Mouse (Mus musculus) embryonic facial prominence, embryonic 11.5 days (tissue): ENCODE measurements around the gene Myo1d. TPM values are rescaled to one million over a fixed set of nuclear protein-coding genes. Genes with fewer than 3 reads are reported as not detected.
A peak's percentile ranks its signal among the peaks of the same experiment; 100 is the strongest.

Source experiments
- ATAC-seq: fragments of 200-750 bp; cut with Nextera tagmentation; replicated peaks from 2 replicates; pipeline ENCODE4 v1.8.0; 2017; ENCODE audit warnings: low read depth; ENCODE audit not compliant: insufficient number of reproducible peaks, low FRiP score, low TSS enrichment
- DNase-seq: peaks from one replicate; pipeline ENCODE4 v3.0.0-alpha.2; 2015; ENCODE audit warnings: low spot score
- H3K27ac ChIP-seq: fragments of 300-500 bp; sonication (generic); replicated peaks from 2 replicates; pipeline ENCODE4 v1.5.1; 2014; ENCODE audit warnings: mild to moderate bottlenecking, low read depth, low read length, control low read depth
- H3K27me3 ChIP-seq: fragments of 300-500 bp; sonication (generic); 2 replicates; pipeline ENCODE4 v1.6.1; 2014; ENCODE audit warnings: mild to moderate bottlenecking, low read length, moderate library complexity, mixed read lengths; ENCODE audit not compliant: control insufficient read depth, insufficient read depth
- H3K36me3 ChIP-seq: fragments of 300-500 bp; sonication (generic); replicated peaks from 2 replicates; pipeline ENCODE4 v1.6.1; 2014; ENCODE audit warnings: low read depth, mild to moderate bottlenecking, low read length, moderate library complexity, mixed read lengths; ENCODE audit not compliant: control insufficient read depth, insufficient read depth
- H3K4me1 ChIP-seq: fragments of 300-500 bp; sonication (generic); 2 replicates; pipeline ENCODE4 v1.6.1; 2014; ENCODE audit warnings: low read length, mixed read lengths; ENCODE audit not compliant: control insufficient read depth, insufficient read depth
- H3K4me2 ChIP-seq: fragments of 300-500 bp; sonication (generic); 2 replicates; pipeline ENCODE4 v1.6.1; 2014; ENCODE audit warnings: low read depth, mild to moderate bottlenecking, control low read depth, low read length, moderate library complexity
- H3K4me3 ChIP-seq: fragments of 300-500 bp; sonication (generic); 2 replicates; pipeline ENCODE4 v1.5.1; 2014; ENCODE audit warnings: low read depth, low read length, control low read depth
- H3K9ac ChIP-seq: fragments of 300-500 bp; sonication (generic); replicated peaks from 2 replicates; pipeline ENCODE4 v1.6.1; 2014; ENCODE audit warnings: mild to moderate bottlenecking, control low read depth, low read length
- H3K9me3 ChIP-seq: fragments of 300-500 bp; sonication (generic); replicated peaks from 2 replicates; pipeline ENCODE4 v1.6.1; 2016; ENCODE audit warnings: mild to moderate bottlenecking, low read length, inconsistent platforms, mixed read lengths; ENCODE audit not compliant: control insufficient read depth
- WGBS: fragments of 180-500 bp; shearing (Covaris S2); extraction: QIAGEN DNeasy Blood & Tissue Kit; methylation state at CpG from one replicate; pipeline ENCODE4 v1.1.7; 2014; 5-methylcytosine and 5-hydroxymethylcytosine counted together
- polyA plus RNA-seq: library from polyadenylated mRNA; unstranded; fragments of >200 nt; fragmentation: Nextera tagmentation; extraction: Ambion mirVana; gene quantifications from 2 replicates; pipeline ENCODE4 v1.2.1, GENCODE M21; 2014

The Myo1d gene
- 5.7 and 6.4 TPM in 2 replicates for polyA plus RNA-seq

DNA sequence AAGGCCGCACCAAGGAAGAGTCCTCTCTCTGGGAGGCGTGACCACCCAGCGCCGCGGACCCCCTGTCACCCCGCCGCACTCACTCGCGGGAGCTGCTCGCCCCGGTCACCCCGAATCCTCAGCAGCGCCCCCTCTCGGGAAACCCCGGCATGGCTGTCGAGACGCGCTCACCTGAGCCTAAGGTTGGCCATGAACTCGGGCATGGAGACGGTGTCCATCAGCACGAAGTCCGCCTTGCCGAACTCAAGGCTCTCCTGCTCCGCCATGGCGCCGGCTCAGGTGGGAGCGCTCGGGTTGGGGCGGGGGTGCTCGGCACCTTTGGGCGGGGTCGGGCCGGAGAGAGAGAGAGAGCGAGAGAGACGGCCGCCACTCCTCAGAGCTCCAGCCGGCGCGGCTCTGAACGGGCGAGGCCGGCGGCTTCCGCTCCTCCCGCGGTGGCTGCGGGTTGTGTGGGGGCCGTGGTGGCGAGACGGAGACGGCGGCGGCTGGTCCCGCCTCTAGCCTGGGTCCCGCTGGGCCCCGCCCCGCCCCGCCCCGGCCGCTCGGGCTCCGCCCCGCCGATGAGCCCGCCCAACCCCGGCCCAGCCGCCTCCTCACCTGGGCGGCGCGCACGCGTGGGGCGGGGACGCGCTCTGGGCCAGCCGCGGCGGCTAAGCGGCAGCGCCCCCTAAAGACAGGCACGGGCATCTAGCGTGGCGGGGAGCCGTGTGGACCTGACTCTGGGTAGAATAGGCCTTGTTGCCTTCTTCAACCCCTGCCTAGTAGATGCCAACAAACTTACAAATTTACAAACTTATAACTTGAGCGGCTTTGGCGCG is at the start of gene Myo1d:
Gene Myo1d (minus strand): TSS at position 499 of the 818 bp plus-strand sequence.
- peak within 1 kb of the TSS; percentile 70 for H3K4me3 ChIP-seq
- H3K27ac ChIP-seq, result no peak within 1 kb of the TSS
- DNase-seq (peak; percentile 90), ATAC-seq (peak; percentile 91)
- peak within 1 kb of the TSS; percentile 89 for H3K4me2 ChIP-seq
- H3K9ac ChIP-seq, result peak within 1 kb of the TSS; percentile 61
- no peaks in the 10 kb centered on the region for H3K9me3 ChIP-seq
- no peaks in the 10 kb centered on the region for H3K27me3 ChIP-seq
- WGBS, result under 1% methylated on average over 45 of the region's 87 CpGs
- no peaks in the 10 kb centered on the region for H3K4me1 ChIP-seq
- no peaks in the 10 kb centered on the region for H3K36me3 ChIP-seq

DNA sequence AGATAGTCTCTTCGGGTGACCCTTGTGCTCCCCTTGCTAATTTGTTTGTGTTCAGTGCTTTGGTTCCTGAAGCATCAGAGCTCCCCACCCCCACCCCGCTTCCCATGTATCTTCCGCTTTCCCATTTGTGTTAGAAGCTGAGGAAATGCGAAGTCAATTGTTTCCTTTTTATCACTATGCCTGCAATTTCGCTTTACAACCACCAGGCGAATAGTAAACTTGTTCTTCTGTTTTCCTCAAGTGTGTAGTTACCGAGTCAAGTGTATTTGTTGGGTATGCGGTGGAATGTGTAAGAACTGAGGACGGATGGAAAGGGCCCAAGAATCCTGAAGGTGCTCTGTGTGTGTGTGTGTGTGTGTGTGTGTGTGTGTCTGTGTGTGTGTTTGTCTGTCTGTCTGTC is 42.0 kb upstream of the Myo1d start:
- H3K4me3 ChIP-seq, result no peak overlapping the region
- no peak for ATAC-seq
- no peaks in the 10 kb centered on the region for H3K27me3 ChIP-seq
- no peak overlapping the region for H3K27ac ChIP-seq
- 85% methylated on average over 9 of the region's 9 CpGs for WGBS
- no peaks in the 10 kb centered on the region for H3K9me3 ChIP-seq
- peak; percentile 17 for DNase-seq
- no peaks in the 10 kb centered on the region; the same call in 1 of the 2 replicates for H3K36me3 ChIP-seq
- no peak overlapping the region for H3K9ac ChIP-seq
- no peak overlapping the region for H3K4me2 ChIP-seq
- H3K4me1 ChIP-seq, result no peaks in the 10 kb centered on the region

DNA sequence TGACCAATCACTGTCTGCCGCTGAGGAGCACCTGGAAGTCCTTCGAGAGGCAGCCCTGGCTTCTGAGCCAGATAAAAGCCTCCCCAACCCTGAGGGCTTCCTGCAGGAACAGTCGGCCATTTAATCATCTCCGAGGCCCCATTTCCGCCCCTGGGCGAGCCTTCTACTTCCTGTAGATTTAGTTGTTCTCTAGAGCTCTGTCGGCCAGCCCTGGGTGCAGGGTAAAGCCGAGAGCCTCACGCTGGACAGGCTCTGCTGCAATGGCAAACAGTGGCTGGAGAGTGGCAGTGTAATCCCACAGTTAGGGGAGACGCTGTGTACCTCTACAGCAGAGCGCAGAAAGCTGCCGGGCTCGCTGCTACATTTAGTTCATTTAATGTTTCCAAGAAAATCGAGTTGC is 41.5 kb upstream of the Myo1d start:
- Histone ChIP-seq H3K4me3 (no peak overlapping the region), H3K27ac (no peak overlapping the region)

DNA sequence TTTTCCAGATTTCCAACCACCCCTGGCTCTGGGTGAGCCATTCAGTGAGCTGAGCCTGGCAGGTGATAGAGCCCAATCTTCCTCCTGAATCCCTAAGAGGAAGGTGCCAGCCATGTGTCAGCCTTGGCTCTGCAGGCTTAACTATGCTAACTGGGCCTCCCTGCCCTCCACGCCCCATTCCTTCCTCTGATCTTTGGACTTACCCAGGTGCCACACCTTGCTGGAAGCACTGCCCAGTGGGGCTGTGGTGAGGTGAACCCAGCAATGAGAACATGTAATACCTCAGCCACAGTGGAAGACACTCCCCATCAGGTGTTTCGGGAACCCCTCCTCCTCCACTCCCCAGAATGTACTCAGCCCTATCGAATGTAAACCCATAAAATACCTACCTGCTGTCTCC is 40.3 kb upstream of the Myo1d start:
- WGBS, result 87% methylated on average over 3 of the region's 3 CpGs
- Histone ChIP-seq H3K9ac (no peak overlapping the region), H3K4me1 (no peaks in the 10 kb centered on the region), H3K4me2 (no peak overlapping the region), H3K36me3 (peaks cover 6% of the 10 kb centered on the region; the same call in 1 of the 2 replicates), H3K27me3 (no peaks in the 10 kb centered on the region), H3K27ac (no peak overlapping the region), H3K4me3 (no peak overlapping the region), H3K9me3 (no peaks in the 10 kb centered on the region)
- ATAC-seq, result no peak
- no peak for DNase-seq

More for the DNA sequence above, 41.5 kb upstream of the Myo1d start:
- Histone ChIP-seq H3K9ac (no peak overlapping the region), H3K36me3 (no peaks in the 10 kb centered on the region; the same call in 1 of the 2 replicates), H3K27me3 (no peaks in the 10 kb centered on the region), H3K4me2 (no peak overlapping the region), H3K4me1 (no peaks in the 10 kb centered on the region), H3K9me3 (no peaks in the 10 kb centered on the region)
- peak; percentile 49 for DNase-seq
- no peak for ATAC-seq
- 37% methylated on average over 14 of the region's 14 CpGs for WGBS

DNA sequence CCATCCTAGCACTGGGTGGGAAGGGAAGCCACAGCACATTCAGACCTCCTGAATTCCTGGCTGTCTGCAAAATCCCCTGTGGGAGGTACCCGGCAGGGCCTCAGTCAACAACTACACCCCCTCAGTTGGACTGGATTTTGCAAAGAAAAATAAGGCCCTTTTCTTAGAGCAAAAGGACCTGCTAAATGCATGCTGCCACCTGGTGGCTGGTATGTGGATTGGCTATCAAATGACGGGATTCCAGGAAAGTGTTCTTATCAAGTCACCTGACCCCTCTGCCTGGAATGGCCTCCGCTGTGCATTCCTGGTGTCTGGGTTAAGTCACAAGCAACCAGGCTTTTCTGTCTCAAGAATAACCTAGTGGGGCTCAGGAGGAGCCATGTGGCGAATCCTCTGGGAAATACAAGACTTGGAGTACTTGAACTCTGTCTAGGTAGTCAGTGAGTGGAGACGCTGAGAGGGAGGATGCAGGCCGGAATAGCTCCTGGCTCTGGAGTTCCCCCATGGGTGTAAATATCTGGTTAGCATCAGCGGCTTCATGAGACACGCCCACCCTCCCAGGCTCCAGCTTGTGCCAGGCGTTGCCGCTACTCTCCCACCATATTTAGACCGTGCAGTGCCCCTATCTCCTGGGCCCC is 38.4 kb upstream of the Myo1d start:
- ATAC-seq (peak; percentile 70), DNase-seq (peak; percentile 91)
- no peak overlapping the region for H3K4me3 ChIP-seq
- no peak overlapping the region for H3K4me2 ChIP-seq
- H3K27me3 ChIP-seq, result no peaks in the 10 kb centered on the region
- no peaks in the 10 kb centered on the region for H3K9me3 ChIP-seq
- H3K27ac ChIP-seq, result no peak overlapping the region; the same call in 1 of the 2 replicates
- H3K9ac ChIP-seq, result no peak overlapping the region
- no peaks in the 10 kb centered on the region for H3K4me1 ChIP-seq
- peaks cover 9% of the 10 kb centered on the region for H3K36me3 ChIP-seq
- WGBS, result 38% methylated on average over 11 of the region's 11 CpGs

DNA sequence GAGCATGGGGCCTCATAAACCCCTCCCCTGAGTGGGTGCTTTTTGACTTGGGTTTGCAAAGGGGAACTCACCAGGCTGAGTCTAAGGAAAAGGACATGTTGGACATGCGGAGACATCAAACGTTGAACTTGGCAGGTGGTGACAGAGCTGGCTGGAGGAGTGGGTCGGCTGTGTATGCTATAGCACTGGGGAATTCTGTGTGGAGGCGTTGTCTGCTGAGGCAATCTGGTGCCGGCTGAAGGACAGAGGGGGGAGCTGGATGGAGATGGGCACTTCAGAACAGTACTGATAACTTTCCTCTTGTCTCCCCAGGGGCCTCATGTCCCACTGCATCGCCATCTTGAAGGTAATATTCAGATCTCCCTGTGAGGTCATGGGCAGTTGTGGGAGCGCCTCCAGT is 35.5 kb upstream of the Myo1d start:
- no peaks in the 10 kb centered on the region for H3K9me3 ChIP-seq
- no peak overlapping the region for H3K9ac ChIP-seq
- WGBS, result 85% methylated on average over 7 of the region's 7 CpGs
- H3K4me1 ChIP-seq, result no peaks in the 10 kb centered on the region; the same call in 1 of the 2 replicates
- no peak overlapping the region for H3K27ac ChIP-seq
- no peak overlapping the region for H3K4me2 ChIP-seq
- DNase-seq (no peak), ATAC-seq (no peak)
- H3K4me3 ChIP-seq, result no peak overlapping the region
- peaks cover 9% of the 10 kb centered on the region for H3K36me3 ChIP-seq
- no peaks in the 10 kb centered on the region for H3K27me3 ChIP-seq

DNA sequence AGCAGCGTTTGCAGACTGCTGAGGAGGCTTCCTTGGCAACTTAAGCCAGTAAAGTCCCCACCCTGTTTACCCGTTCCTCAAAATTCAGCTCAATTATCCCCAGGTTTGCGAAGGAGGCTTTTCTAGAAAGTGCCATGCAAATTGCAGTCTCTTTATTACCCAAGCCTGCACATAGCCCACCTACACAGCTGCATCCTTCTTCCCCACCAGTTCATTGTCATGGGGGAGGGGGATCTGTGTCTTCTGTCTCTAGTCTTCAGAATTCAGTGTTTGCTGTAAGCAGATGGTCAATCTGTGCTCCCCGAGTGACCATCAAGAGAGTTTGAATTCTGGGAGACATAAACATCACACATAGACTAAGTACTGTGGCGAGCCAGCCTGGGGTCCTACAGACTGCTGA is 31.3 kb upstream of the Myo1d start:
- peak overlapping the region; percentile 92 for H3K4me2 ChIP-seq
- ATAC-seq, result no peak

More for the DNA sequence above, 31.3 kb upstream of the Myo1d start:
- 26% methylated on average over 5 of the region's 5 CpGs for WGBS
- peak overlapping the region; percentile 87 for H3K27ac ChIP-seq
- H3K9ac ChIP-seq, result peak overlapping the region; percentile 86
- peak overlapping the region; percentile 67 for H3K4me3 ChIP-seq
- peaks cover 9% of the 10 kb centered on the region for H3K36me3 ChIP-seq
- DNase-seq, result peak; percentile 27
- H3K9me3 ChIP-seq, result no peaks in the 10 kb centered on the region
- H3K27me3 ChIP-seq, result no peaks in the 10 kb centered on the region
- H3K4me1 ChIP-seq, result no peaks in the 10 kb centered on the region; the same call in 1 of the 2 replicates
